Mouse (Mus musculus) liver, adult 2 months (tissue): ENCODE measurements around the gene Tmem147.

Experiments used
- CTCF ChIP-seq: fragments of 200-500 bp; IDR thresholded peaks from 2 replicates; pipeline ENCODE4 v1.5.1; 2011; ENCODE audit warnings: low read depth, low read length, control low read depth
- POLR2A ChIP-seq: fragments of 200-500 bp; IDR thresholded peaks from 2 replicates; pipeline ENCODE4 v1.6.1; 2011; ENCODE audit warnings: low read length, control low read depth; ENCODE audit not compliant: insufficient read depth; ENCODE audit errors: extremely low read depth

DNA sequence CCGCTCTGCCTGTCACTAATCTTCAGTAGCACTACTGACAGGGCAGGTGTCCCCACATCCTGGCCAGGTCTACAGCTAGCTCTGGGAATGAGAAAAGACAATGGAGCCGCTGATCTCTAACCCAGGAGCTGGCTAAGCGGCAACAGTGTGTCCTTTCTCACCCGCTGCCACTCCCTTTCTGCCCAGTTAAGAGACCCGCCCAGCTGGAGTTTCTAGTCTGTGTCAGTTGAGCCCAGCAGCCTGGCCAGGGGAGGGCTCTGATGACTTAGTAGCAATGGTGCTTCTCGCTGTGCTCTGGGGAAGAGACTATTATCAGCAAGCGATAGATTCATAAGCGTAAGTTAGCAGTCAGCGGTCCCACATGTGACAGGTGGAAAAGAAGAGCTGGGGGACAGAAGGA is 39.9 kb upstream of the Tmem147 start:
- no peak for TF ChIP-seq POLR2A
- TF ChIP-seq CTCF, result no peak
